Mouse (Mus musculus): ENCODE data around the gene Taar7a.

Gene Taar7a

GRCm38 (mm10) chr10:23942465-23942864 is 50.8 kb downstream of the Taar7a start:
- DNase-seq (ENCODE audit: low spot score) = no peak
